ENCODE assay signal across 8 mouse cellular contexts in the genomic region with DNA sequence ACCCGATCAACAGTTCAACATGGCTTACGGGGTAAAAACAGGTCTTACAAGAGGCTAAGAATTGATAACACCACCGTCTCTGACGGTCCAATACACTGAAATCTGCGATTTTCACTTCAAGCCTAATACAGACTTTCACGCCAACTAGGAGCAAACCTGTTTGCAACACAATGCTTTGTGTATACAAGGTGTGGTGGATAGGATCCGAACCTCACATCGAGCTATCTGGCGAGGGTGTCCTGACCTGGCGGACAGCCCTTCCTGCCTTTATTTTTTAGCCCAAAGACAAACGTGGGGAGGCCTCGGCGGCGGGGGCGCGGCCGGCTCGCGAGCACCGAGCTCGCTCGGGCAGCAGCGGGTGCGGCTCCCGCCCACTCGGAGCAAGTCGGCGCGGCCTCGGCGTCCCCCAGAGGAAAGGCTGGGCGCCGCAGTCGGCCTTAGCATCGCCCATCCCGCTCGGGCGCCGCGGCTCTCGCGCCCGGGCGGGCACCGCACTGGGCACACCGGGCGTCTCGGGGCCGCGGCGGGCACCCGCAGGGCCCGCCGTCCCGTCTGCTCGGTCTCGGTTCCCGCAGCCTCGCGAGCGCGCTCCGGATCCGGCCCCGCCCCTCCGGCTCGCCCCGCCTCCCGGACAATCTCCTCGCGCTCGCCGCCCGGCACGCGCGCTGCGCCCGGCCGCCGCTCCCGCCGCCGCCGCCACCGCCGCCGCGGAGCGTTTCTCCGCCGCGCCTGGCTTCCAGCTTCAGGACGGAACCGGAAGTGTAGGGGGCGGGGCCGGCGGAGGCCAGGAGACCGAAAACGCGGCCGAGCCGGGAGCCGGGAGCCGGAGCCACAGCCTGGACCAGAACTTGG. TPM values are rescaled to one million over a fixed set of nuclear protein-coding genes. Genes with fewer than 3 reads are reported as not detected.
DNase-seq lines count a peak whose midpoint lies in the region; ATAC-seq lines count a peak whose summit lies in the region.

A gene (plus strand): TSS at position 739 of the 852 bp plus-strand sequence.

- no peaks in the 10 kb centered on the region for H3K27me3 ChIP-seq in midbrain, embryonic 11.5 days (ENCODE audit: control insufficient read depth, insufficient read depth, low read length)

- peak within 1 kb of the TSS; percentile 85 for H3K4me3 ChIP-seq in midbrain, embryonic 11.5 days (ENCODE audit: low read depth, low read length)

- no peaks in the 10 kb centered on the region for H3K9me3 ChIP-seq in midbrain, embryonic 11.5 days (ENCODE audit: control insufficient read depth, low read length)

- DNase-seq in adrenal gland, adult 8-10 months, result peak; percentile 88
- DNase-seq in embryo, embryonic 9.5 days (ENCODE audit: extremely low spot score), result peak; percentile 88
- DNase-seq in kidney, adult 11 months, result peak; percentile 92
- peak; percentile 94 for DNase-seq in left cerebral cortex, postnatal 4 days
- peak; percentile 98 for DNase-seq in midbrain, embryonic 11.5 days (ENCODE audit: low spot score, missing footprints)
- peak; percentile 92 for DNase-seq in right cerebral cortex, postnatal 4 days
- DNase-seq in yolk sac, embryonic 10.5 days (ENCODE audit: low spot score), result peak; percentile 88

- ATAC-seq in granulocyte monocyte progenitor cell, adult 5-6 weeks (replicated peaks; ENCODE audit: poor library complexity, severe bottlenecking), result peak; percentile 59
- ATAC-seq in midbrain, embryonic 11.5 days (ENCODE audit: low FRiP score), result peak; percentile 93

- peak within 1 kb of the TSS; percentile 78 for H3K4me2 ChIP-seq in midbrain, embryonic 11.5 days

- peaks cover 10% of the 10 kb centered on the region; the same call in 1 of the 2 replicates for H3K4me1 ChIP-seq in midbrain, embryonic 11.5 days (ENCODE audit: control insufficient read depth, insufficient read depth, low read length)

- under 1% methylated on average over 77 of the region's 105 CpGs for WGBS in midbrain, embryonic 11.5 days

- H3K27ac ChIP-seq in midbrain, embryonic 11.5 days (ENCODE audit: low read depth, low read length), result peak within 1 kb of the TSS; percentile 94

- intact Hi-C loops in left cerebral cortex, postnatal 4 days (cut with DNase I), result loop anchor here (10.0 kb wide), 1 partner anchor 819 kb away; no protein-coding TSS in a partner anchor

- H3K36me3 ChIP-seq in midbrain, embryonic 11.5 days (ENCODE audit: control insufficient read depth, insufficient read depth, low read length), result no peaks in the 10 kb centered on the region

- H3K9ac ChIP-seq in midbrain, embryonic 11.5 days (ENCODE audit: low read length), result peak within 1 kb of the TSS; percentile 86

RNA-seq across cellular contexts. Expression of the gene that starts here (rescaled TPM):
- 10 to 100 TPM; 16.6 to 18.5 (median 17.7) TPM for total RNA-seq in adrenal gland, adult 8-10 months (2022)
- total RNA-seq in granulocyte monocyte progenitor cell, adult 5-6 weeks (2014; fragmentation: Nextera tagmentation), result 1.1 and 2.1 TPM in 2 replicates
- 1.5 and 1.8 TPM in 2 replicates for total RNA-seq in granulocyte monocyte progenitor cell, adult 5-6 weeks (2017)
- 10 to 100 TPM; 72.8 to 91.2 TPM for total RNA-seq in left cerebral cortex, postnatal 4 days (2021)
- 39.0 and 40.3 TPM in 2 replicates for polyA plus RNA-seq in midbrain, embryonic 11.5 days (2014; fragmentation: Nextera tagmentation; extraction: Ambion mirVana)

Comparison
In these comparisons a context has a peak if more than half of its experiments do, and no peak if none do; other contexts are left out.
1. Peak in every context shown above with its lines: DNase-seq, ATAC-seq, H3K4me3 ChIP-seq and H3K27ac ChIP-seq.
2. RNA of the gene that starts here (total RNA-seq): 72.8 to 91.2 TPM in left cerebral cortex, postnatal 4 days and 16.6 to 18.5 TPM in adrenal gland, adult 8-10 months; 1.1 to 2.1 TPM in granulocyte monocyte progenitor cell, adult 5-6 weeks; every median in the first group is over 4 times any median in the second.